Mouse (Mus musculus): ENCODE results near the gene Izumo4.

Gene Izumo4

DNA sequence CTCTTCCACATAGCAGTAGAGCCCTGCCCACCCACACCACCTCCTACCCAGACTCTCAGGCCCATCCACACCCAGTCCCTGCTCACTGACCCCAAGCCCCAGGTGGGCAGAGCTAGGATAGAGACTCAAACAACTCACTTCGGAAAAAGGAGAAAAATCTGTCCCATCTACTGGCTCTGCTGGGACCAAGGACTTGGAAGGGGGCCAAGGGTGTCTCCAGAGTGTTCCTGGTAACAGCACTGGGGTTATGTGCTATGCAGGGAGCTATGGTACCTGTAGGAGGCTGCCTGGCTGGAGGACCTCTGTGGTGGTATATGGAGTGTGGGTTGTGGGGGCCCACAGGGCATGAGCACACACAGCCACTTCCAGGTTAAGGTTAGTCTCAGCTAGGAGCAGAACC is 15.3 kb downstream of the Izumo4 start:
- DNase-seq (ENCODE audit: inconsistent ontology term), result no peak

DNA sequence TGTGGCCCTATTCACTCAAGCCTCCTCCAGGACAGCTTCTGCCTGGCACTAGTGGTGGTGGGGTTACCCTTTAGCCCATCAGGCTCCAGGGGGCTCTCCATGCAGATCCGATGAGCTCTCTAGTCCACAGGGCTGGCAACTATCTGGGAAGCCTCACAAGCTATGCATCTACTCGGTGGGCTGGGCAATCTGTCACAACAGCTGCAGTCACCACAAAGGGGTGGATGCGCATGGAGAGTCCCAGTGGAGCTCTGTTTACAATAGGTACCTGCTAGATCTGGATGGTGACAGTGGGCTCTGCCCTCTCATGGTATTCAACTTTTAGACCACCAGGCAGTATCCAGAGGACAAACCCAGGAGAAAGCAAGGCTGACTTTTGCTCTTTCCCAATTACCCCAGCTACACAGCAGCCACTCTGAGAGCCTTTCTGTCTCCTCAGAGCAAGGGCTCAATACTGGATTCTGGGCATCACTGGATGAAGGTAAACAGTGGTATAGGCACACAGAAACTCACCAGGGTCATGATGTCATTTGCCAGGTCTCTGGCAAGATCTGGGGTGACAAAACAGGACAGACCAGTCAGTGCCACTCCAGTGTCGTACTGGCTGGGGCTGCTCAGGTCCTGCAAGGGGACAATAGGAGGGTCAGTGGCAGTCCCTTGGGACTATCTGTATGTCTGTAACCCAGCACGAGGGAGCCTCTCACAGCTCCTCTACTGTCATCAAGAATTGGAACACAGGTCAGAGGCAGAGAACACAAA is 25.6 kb downstream of the Izumo4 start:
- DNase-seq (ENCODE audit: inconsistent ontology term), result no peak

DNA sequence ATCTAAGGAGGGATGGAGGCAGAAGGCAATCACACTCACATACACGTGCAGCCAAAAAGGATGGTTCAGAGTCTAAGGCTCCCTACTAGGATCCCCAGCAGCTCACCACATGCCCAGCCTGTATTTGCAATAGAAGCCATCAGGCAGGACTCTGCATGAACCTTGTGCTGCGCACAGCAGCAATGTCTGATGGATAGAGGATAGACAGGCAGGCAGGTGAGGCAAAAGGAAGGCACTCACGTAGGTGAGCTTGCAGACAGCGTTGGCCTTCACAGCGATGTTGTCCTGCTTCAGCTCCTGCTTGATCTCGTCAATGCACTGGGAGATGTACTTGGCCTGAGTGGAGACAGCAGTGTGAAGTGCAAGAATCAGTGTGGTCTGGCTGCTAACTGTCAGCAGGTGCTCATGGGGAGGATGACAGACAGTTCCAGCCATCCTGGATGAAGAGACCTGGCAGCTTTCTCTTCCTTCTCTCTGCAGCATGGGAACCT is 30.7 kb downstream of the Izumo4 start:
- DNase-seq (ENCODE audit: inconsistent ontology term), result no peak

DNA sequence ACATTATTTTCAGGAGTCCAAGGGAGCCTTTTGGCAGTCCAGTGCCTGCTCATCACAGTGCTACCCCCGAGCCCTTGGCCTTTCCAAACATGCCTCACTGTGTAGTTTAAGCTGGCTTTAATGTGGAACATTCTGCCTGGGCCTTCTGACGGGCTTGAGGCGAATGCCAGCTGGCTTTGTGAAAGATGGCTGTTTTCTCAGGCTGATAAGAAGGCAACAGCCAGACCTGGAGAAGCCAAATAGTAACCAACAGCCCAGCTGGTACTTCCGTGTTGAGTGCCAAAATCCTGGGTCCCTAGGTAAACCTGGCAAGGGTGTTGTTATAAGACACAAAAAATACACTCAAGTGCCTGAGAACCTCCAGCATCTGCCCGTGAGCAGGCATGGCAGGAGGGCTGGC is 34.7 kb downstream of the Izumo4 start:
- DNase-seq (ENCODE audit: inconsistent ontology term), result no peak

DNA sequence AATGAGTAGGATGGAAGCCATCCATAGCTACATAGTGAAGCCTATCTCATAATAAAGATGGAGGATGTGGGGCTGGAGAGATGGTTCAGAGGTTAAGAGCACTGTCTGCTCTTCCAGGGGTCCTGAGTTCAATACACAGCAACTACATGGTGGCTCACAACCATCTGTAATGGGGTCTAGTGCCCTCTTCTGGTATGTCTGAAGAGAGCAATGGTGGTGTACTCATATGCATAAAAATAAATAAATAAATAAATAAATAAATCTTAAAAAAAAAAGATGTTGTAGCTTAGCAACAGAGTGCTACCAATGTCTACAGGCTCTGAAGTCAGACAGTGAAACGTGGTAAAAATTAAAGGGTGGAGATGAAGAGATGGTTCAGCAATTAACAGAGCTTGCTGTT is 36.7 kb downstream of the Izumo4 start:
- no peak for DNase-seq (ENCODE audit: inconsistent ontology term)

DNA sequence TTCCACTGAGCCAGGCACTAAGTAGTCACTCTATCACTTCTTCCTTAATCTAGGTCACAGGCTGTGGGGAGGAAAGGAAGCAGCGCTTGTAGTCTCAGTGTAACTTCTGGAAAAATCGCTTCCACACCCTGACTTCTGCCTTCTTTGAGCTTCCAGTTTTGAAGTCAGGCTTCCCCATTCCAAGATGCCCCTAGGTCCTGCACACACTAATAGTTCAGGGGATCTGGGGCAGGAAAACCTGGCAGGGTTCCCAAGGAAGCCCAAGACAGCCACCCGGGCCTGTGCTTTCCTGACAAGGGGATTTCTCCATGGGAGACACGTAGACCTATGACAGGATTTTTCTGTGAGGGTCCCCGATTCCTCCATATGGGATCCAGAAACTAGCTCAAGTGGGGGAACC is 39.2 kb downstream of the Izumo4 start:
- peak; percentile 32 for DNase-seq (ENCODE audit: inconsistent ontology term)

DNA sequence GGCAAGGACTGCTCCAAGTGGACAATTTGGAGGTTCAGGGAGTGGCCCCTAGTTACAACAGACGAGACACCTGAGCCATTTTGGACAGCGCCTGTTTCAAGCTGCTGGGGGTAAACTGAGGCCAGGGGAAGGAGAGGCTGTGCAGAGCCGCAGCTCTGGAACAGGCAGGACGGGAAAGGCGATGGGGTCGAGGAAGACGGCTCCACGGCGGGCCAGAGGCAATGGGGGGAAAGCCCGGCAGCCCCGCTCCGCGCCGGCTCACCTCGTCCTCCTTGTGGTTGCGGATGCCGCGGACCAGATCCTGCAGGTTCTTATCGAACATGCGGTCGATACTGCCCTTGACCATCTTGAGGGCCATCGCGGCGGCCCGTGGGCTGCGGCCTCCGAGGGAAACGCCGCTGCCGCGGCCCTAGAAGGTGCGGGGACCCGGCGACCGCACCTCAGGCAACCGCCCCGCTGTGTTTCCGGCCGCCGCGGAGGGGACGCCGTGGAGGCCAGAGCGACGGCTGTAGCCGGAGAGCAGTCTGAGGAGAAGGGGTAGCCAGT is 39.7 kb downstream of the Izumo4 start:
- DNase-seq (ENCODE audit: inconsistent ontology term), result no peak

DNA sequence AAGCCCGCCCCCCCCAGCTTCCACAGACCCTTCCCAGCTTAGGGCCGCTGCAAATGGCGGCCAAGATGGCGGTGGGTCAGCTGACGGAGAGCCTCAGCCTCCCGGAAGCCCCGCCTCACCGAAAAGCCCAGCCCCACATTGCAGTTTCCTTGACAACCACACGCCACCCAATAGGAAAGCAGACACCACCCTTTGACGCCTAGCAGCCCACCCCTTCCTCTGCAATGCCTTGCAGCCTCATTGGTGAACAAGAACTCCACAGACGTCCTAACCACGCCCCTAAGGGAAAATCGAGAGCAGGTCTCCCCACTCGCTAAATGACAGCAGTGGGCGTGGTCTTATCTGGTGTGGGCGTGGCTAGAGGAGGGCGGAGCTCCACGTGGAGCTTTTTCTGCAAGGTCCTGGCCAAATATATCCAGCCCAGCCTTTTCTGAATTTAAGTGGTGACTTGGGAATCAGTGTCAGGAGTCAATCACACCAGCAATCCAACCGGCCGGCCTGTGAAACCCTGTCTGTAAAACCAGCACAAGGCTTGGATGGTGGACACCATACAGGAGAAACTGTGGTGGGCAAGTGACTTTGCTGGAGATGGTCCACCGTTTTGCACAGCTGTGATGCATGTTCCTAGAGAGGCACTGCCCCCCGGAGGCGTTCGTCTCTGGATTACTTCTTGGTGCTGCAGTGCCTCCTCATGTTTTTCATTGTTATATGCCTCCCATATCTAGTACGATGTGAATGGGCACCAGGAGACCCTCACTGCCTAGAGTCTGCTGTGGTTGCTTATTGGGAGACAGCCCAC is 40.4 kb downstream of the Izumo4 start, which contains the start of gene Ap3d1:
TSS of gene Ap3d1 (minus strand) at position 85 of the 799 bp plus-strand sequence.
- DNase-seq (ENCODE audit: inconsistent ontology term), result peak; percentile 98

DNA sequence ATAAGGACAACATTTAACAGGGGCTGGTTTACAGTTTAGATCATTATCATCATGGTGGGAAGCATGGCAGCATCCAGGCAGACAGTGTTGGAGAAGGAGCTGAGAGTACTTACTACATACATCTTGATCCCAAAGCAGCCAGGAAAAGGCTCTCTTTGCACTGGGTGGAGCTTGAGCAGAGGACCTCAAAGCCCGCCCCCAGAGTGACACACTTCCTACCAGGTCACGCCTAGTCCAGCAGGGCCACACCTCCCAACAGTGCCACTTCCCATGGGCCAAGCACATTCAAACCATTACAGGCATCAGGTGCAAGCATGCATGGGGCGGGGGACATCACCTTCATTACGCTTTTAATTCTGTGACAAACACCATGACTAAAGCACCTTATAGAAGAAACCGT is 42.3 kb downstream of the Izumo4 start:
- DNase-seq (ENCODE audit: inconsistent ontology term), result peak; percentile 35

DNA sequence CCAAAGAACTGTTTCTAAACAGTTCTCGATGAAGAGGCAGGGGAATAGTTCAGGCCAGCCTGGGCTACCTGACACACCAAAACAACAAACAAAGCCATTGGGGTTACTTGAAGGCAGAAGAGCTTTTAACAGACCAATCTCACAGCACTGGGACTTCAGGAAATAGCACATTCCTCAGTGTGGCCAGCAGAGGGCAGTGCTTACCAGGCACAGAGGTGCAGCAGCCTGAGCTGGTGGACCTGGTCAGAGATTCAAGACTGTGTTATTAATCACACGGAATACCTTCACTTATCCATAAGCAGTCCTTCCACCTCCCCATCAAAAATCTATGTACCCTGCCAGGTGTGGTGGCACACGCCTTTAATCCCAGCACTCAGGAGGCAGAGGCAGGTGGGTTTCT is 45.4 kb downstream of the Izumo4 start:
- peak; percentile 56 for DNase-seq (ENCODE audit: inconsistent ontology term)

DNA sequence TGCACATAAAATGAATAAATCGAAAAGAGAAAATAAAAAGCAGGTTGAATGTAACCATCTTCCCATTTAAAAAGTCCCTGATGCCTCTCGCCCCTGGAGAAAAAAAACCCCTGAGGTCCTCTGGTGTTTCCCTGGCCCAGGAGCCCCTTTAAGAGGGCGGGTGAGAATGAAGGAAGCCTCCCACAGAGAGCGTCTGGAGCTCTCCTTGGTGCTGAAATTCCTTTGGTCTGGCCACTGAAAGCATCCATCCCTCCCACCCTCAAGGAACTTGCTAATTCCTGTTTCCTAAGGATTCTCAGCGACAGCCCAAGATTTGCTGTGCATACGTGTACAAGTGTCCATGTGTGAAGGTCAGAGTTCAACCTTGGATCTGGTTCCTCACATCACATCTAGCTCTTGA is 46.6 kb downstream of the Izumo4 start:
- peak; percentile 74 for DNase-seq (ENCODE audit: inconsistent ontology term)

DNA sequence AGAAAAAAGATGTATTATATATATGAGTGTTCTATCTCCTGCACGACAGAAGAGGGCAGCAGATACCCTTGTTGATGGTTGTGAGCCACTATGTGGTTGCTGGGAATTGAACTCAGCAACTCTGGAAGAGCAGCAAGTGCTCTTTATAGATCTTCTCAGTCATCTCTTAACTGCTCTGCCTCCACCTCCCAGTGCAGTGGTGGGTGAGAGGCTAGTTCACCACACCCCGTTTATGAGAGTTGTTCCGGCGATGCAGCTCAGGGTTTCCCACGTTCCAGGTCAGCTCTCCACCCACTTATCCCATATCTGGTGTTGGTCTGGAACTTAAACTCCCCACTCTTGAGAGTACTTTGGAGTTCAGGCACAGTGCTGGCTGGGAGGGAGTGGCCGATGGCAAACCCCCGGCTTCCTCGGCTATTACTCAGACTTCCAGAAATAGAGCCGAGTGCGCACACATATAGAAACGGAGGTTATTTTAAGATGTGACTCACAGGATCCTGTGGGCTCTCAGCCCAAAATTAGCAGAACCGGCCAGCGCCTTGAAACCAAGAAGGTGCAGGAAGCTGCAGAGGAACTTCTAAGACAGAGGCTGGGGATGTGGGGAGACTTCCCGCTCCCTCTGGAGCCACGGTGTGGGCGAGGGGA is 49.3 kb downstream of the Izumo4 start:
- peak; percentile 87 for DNase-seq (ENCODE audit: inconsistent ontology term)

DNA sequence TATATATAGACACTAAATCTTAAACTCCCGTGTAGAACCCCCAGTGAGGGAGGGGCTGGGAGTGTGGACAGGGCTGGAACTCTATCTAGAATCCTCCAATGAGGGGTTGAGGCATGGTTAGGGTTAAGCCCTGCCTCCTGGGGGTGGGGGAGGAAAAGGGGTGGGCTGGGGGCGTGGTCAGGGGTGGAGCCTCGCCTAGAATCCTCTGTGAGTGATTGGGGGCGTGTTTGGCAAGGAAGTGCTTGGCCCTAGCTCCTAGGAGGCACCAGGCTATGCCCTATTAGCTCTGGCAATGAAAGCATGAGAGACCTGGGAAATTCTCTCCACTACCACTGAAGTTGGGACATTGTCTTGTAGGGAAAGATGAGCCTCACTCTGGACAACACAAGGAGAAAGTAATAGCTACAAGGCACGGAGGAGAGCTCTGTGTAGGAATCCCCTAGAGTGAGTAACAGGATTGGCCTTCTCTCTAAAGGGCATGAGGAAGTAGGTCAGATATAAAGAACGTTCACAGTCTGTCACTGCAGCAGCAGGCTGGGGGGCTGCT is 50.2 kb downstream of the Izumo4 start:
- DNase-seq (ENCODE audit: inconsistent ontology term), result peak; percentile 96

DNA sequence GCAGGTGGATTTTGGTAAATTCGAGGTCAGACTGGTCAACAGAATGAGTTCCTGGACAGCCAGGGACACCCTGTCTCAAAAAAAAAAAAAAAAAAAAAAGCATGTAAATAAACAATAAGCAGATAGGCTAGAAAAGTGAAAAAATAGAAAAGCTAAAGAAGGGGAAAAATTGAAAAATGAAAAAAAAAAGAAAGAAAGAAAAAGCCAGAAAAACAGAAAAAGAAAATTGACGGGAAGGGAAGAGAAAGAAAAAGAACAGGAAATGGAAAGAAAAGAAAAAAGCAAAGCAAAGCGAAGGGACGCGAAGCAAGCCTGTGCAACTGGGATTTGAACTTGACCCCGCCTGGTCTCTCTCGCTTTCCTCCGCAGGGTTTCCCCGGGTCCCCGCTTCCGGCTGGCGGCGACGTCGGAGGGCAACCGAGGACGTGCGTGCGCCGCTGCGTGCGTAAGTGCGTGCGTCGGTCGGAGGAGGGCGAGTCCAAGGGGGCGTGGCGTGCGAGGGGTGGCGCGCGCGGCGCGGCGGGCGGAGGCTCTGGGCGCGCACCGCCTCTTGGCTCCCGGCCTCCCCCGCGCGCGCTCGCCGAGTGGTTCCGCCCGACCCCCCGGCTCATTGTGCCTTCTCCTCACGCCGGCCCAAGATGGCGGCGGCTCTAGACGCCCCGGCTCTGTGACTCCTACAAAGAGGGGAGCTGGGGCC is 52.8 kb downstream of the Izumo4 start, which contains the start of gene Dot1l:
TSS of gene Dot1l (plus strand) at position 613 of the 697 bp plus-strand sequence.
- DNase-seq (ENCODE audit: inconsistent ontology term), result peak; percentile 99
